Mouse (Mus musculus) neural tube, embryonic 12.5 days (tissue): ENCODE measurements around the gene Zw10. TPM values are rescaled to one million over a fixed set of nuclear protein-coding genes. Genes with fewer than 3 reads are reported as not detected.
A peak's percentile ranks its signal among the peaks of the same experiment; 100 is the strongest.

Experiments
- ATAC-seq: fragments of 200-750 bp; cut with Nextera tagmentation; 2 replicates; pipeline ENCODE4 v1.8.0; 2017; ENCODE audit warnings: low read depth, mild to moderate bottlenecking, moderate TSS enrichment, moderate library complexity; ENCODE audit not compliant: low FRiP score
- H3K27ac ChIP-seq: fragments of 300-500 bp; sonication (generic); 2 replicates; pipeline ENCODE4 v1.5.1; 2016
- H3K27me3 ChIP-seq: fragments of 300-500 bp; sonication (generic); replicated peaks from 2 replicates; pipeline ENCODE4 v1.6.1; 2016; ENCODE audit warnings: mild to moderate bottlenecking
- H3K36me3 ChIP-seq: fragments of 300-500 bp; sonication (generic); 2 replicates; pipeline ENCODE4 v1.6.1; 2016; ENCODE audit warnings: mild to moderate bottlenecking
- H3K4me1 ChIP-seq: fragments of 300-500 bp; sonication (generic); 2 replicates; pipeline ENCODE4 v1.6.1; 2016
- H3K4me2 ChIP-seq: fragments of 300-500 bp; sonication (generic); replicated peaks from 2 replicates; pipeline ENCODE4 v1.6.1; 2016; ENCODE audit warnings: mild to moderate bottlenecking
- H3K4me3 ChIP-seq: fragments of 300-500 bp; sonication (generic); 2 replicates; pipeline ENCODE4 v1.5.1; 2016
- H3K9ac ChIP-seq: fragments of 300-500 bp; sonication (generic); 2 replicates; pipeline ENCODE4 v1.6.1; 2016; ENCODE audit warnings: mild to moderate bottlenecking
- H3K9me3 ChIP-seq: fragments of 300-500 bp; sonication (generic); 2 replicates; pipeline ENCODE4 v1.6.1; 2016; ENCODE audit warnings: mild to moderate bottlenecking
- WGBS: fragments of 180-500 bp; shearing (Covaris S2); methylation state at CpG from one replicate; pipeline ENCODE4 v1.1.7; 2016; 5-methylcytosine and 5-hydroxymethylcytosine counted together
- polyA plus RNA-seq: library from polyadenylated mRNA; unstranded; fragments of >200 nt; fragmentation: Nextera tagmentation; extraction: Ambion mirVana; gene quantifications from 2 replicates; pipeline ENCODE4 v1.2.1, GENCODE M21; 2016

Gene Zw10
- polyA plus RNA-seq, 1 experiment from 2014 or later, result 41.6 TPM

- H3K9ac ChIP-seq, result no peak overlapping the region
- H3K9me3 ChIP-seq, result no peaks in the 10 kb centered on the region
- H3K4me2 ChIP-seq, result no peak overlapping the region
- H3K4me3 ChIP-seq, result no peak overlapping the region
- H3K27ac ChIP-seq, result no peak overlapping the region
- H3K36me3 ChIP-seq, result no peaks in the 10 kb centered on the region
- ATAC-seq, result no peak
- H3K27me3 ChIP-seq, result no peaks in the 10 kb centered on the region
- 96% methylated on average over 3 of the region's 3 CpGs for WGBS
- H3K4me1 ChIP-seq, result no peaks in the 10 kb centered on the region
Observed at GRCm38 (mm10) chr9:49098871-49099270, 43.5 kb downstream of the Zw10 start.

- 26% methylated on average over 1 of the region's 1 CpGs for WGBS
- H3K4me2 ChIP-seq, result no peak overlapping the region
- H3K27ac ChIP-seq, result no peak overlapping the region
Observed at GRCm38 (mm10) chr9:49102328-49102727, 46.9 kb downstream of the Zw10 start.

GRCm38 (mm10) chr9:49109101-49109500, 53.7 kb downstream of the Zw10 start:
- no peaks in the 10 kb centered on the region for H3K27me3 ChIP-seq
- 43% methylated on average over 7 of the region's 7 CpGs for WGBS

More at GRCm38 (mm10) chr9:49102328-49102727, 46.9 kb downstream of the Zw10 start:
- no peak overlapping the region for H3K4me3 ChIP-seq
- H3K9ac ChIP-seq, result no peak overlapping the region
- no peaks in the 10 kb centered on the region for H3K9me3 ChIP-seq
- no peaks in the 10 kb centered on the region for H3K36me3 ChIP-seq
- H3K27me3 ChIP-seq, result no peaks in the 10 kb centered on the region
- peak; percentile 94 for ATAC-seq
- H3K4me1 ChIP-seq, result no peaks in the 10 kb centered on the region

GRCm38 (mm10) chr9:49110476-49111220, 55.2 kb downstream of the Zw10 start:
- Histone ChIP-seq H3K4me3 (no peak overlapping the region), H3K9me3 (no peaks in the 10 kb centered on the region), H3K4me2 (no peak overlapping the region), H3K9ac (no peak overlapping the region), H3K4me1 (no peaks in the 10 kb centered on the region), H3K27ac (no peak overlapping the region), H3K27me3 (no peaks in the 10 kb centered on the region), H3K36me3 (no peaks in the 10 kb centered on the region)
- 51% methylated on average over 6 of the region's 6 CpGs for WGBS
- ATAC-seq, result no peak

More at GRCm38 (mm10) chr9:49109101-49109500, 53.7 kb downstream of the Zw10 start:
- Histone ChIP-seq H3K4me2 (no peak overlapping the region), H3K4me3 (no peak overlapping the region), H3K9me3 (no peaks in the 10 kb centered on the region), H3K9ac (no peak overlapping the region), H3K4me1 (no peaks in the 10 kb centered on the region), H3K27ac (no peak overlapping the region), H3K36me3 (no peaks in the 10 kb centered on the region)
- no peak for ATAC-seq

GRCm38 (mm10) chr9:49111296-49111695, 55.9 kb downstream of the Zw10 start:
- 87% methylated on average over 5 of the region's 5 CpGs for WGBS
- Histone ChIP-seq H3K27ac (no peak overlapping the region), H3K9ac (no peak overlapping the region), H3K4me3 (no peak overlapping the region), H3K4me2 (no peak overlapping the region), H3K36me3 (no peaks in the 10 kb centered on the region), H3K27me3 (no peaks in the 10 kb centered on the region), H3K4me1 (no peaks in the 10 kb centered on the region), H3K9me3 (no peaks in the 10 kb centered on the region)
- ATAC-seq, result no peak

- H3K4me2 ChIP-seq, result no peak overlapping the region
- no peak overlapping the region for H3K4me3 ChIP-seq
- no peak for ATAC-seq
- no peaks in the 10 kb centered on the region for H3K9me3 ChIP-seq
- no peaks in the 10 kb centered on the region for H3K36me3 ChIP-seq
- no peaks in the 10 kb centered on the region for H3K27me3 ChIP-seq
- no peak overlapping the region for H3K27ac ChIP-seq
- no peak overlapping the region for H3K9ac ChIP-seq
- no peaks in the 10 kb centered on the region for H3K4me1 ChIP-seq
- 44% methylated on average over 3 of the region's 3 CpGs for WGBS
Observed at GRCm38 (mm10) chr9:49118271-49118825, 62.9 kb downstream of the Zw10 start.

- Histone ChIP-seq H3K27me3 (no peaks in the 10 kb centered on the region), H3K4me1 (no peaks in the 10 kb centered on the region), H3K9ac (no peak overlapping the region), H3K9me3 (no peaks in the 10 kb centered on the region), H3K27ac (no peak overlapping the region), H3K4me3 (no peak overlapping the region), H3K36me3 (no peaks in the 10 kb centered on the region), H3K4me2 (no peak overlapping the region)
- 82% methylated on average over 4 of the region's 4 CpGs for WGBS
- ATAC-seq, result no peak
Observed at GRCm38 (mm10) chr9:49119759-49120158, 64.3 kb downstream of the Zw10 start.

- ATAC-seq, result no peak
- WGBS, result 65% methylated on average over 7 of the region's 7 CpGs
- no peaks in the 10 kb centered on the region for H3K36me3 ChIP-seq
Observed at GRCm38 (mm10) chr9:49125706-49126105, 70.3 kb downstream of the Zw10 start.

More at GRCm38 (mm10) chr9:49125706-49126105, 70.3 kb downstream of the Zw10 start:
- no peak overlapping the region for H3K4me2 ChIP-seq
- no peaks in the 10 kb centered on the region for H3K27me3 ChIP-seq
- H3K9ac ChIP-seq, result no peak overlapping the region
- no peaks in the 10 kb centered on the region for H3K9me3 ChIP-seq
- H3K27ac ChIP-seq, result no peak overlapping the region
- no peak overlapping the region for H3K4me3 ChIP-seq
- H3K4me1 ChIP-seq, result peaks cover 3% of the 10 kb centered on the region

Other genes starting within 250 kb of the Zw10 start
- 7.7 TPM in 2 replicates for gene Zbtb16, start 219.4 kb upstream of the Zw10 start, polyA plus RNA-seq
- gene Htr3a, start 144.5 kb upstream of the Zw10 start, polyA plus RNA-seq, result 1.4 and 2.2 TPM in 2 replicates
- gene Htr3b, start 90.6 kb upstream of the Zw10 start, polyA plus RNA-seq, result 0.15 and 0.41 TPM in 2 replicates
- gene Usp28, start 70.2 kb upstream of the Zw10 start, polyA plus RNA-seq, result 42.7 and 44.0 TPM in 2 replicates
- gene Tmprss5, start 25.6 kb downstream of the Zw10 start, polyA plus RNA-seq, result 1.6 and 1.7 TPM in 2 replicates
- not detected in 2 replicates for gene Gm4894, start 194.9 kb downstream of the Zw10 start, polyA plus RNA-seq